Mouse (Mus musculus) liver, embryonic 14.5 days (tissue): ENCODE measurements around the gene Neurod4. TPM values are rescaled to one million over a fixed set of nuclear protein-coding genes. Genes with fewer than 3 reads are reported as not detected.

ENCODE experiments used
- ATAC-seq: fragments of 200-750 bp; cut with Nextera tagmentation; 2 replicates; pipeline ENCODE4 v1.8.0; 2017; ENCODE audit warnings: moderate number of reproducible peaks, mild to moderate bottlenecking, moderate library complexity; ENCODE audit not compliant: insufficient read depth
- DNase-seq, 3 experiments: peaks; one replicate each; pipeline ENCODE4 v3.0.0-alpha.2; 2012 to 2013; ENCODE audit warnings: low read depth in 3 of 3, low spot score in 3 of 3
- H3K27ac ChIP-seq: fragments of 300-500 bp; sonication (generic); 2 replicates; pipeline ENCODE4 v1.5.1; 2014; ENCODE audit warnings: moderate library complexity, mild to moderate bottlenecking, control low read depth, inconsistent platforms
- H3K27me3 ChIP-seq: fragments of 300-500 bp; sonication (generic); 2 replicates; pipeline ENCODE4 v1.6.1; 2014; ENCODE audit warnings: mild to moderate bottlenecking, low read length, moderate library complexity; ENCODE audit not compliant: control insufficient read depth, insufficient read depth
- H3K36me3 ChIP-seq: fragments of 300-500 bp; sonication (generic); replicated peaks from 2 replicates; pipeline ENCODE4 v1.6.1; 2014; ENCODE audit warnings: low read depth; ENCODE audit not compliant: control insufficient read depth, insufficient read depth
- H3K4me1 ChIP-seq, 2 experiments: fragments of 200-500 bp in 1 of 2; fragments of 300-500 bp in 1 of 2; sonication (generic) in 1 of 2; replicated peaks; 2 replicates each; pipeline ENCODE4 v1.6.1; 2012 to 2014; ENCODE audit warnings: antibody characterized with exemption in 1 of 2, inconsistent platforms in 1 of 2, low read length in 1 of 2; ENCODE audit not compliant: control insufficient read depth in 2 of 2, insufficient read depth in 2 of 2
- H3K4me2 ChIP-seq: fragments of 300-500 bp; sonication (generic); 2 replicates; pipeline ENCODE4 v1.6.1; 2014; ENCODE audit warnings: low read depth, mild to moderate bottlenecking, control low read depth, moderate library complexity
- H3K4me3 ChIP-seq, 2 experiments: fragments of 200-500 bp in 1 of 2; fragments of 300-500 bp in 1 of 2; sonication (generic) in 1 of 2; 2 replicates each; pipeline ENCODE4 v1.5.1; 2012 to 2014; ENCODE audit warnings: low read depth in 2 of 2, low read length in 2 of 2, mild to moderate bottlenecking in 2 of 2, control low read depth in 1 of 2, inconsistent platforms in 1 of 2, moderate library complexity in 1 of 2; ENCODE audit not compliant: insufficient read depth in 1 of 2
- H3K9ac ChIP-seq: fragments of 300-500 bp; sonication (generic); replicated peaks from 2 replicates; pipeline ENCODE4 v1.6.1; 2014; ENCODE audit warnings: mild to moderate bottlenecking, control low read depth, moderate library complexity
- H3K9me3 ChIP-seq: fragments of 300-500 bp; sonication (generic); 2 replicates; pipeline ENCODE4 v1.6.1; 2016; ENCODE audit warnings: low read length, mixed read lengths; ENCODE audit not compliant: control insufficient read depth
- CTCF ChIP-seq: IDR thresholded peaks from 2 replicates; pipeline ENCODE4 v1.5.1; 2016; ENCODE audit warnings: antibody characterized with exemption, low read depth, control low read depth
- EP300 ChIP-seq: IDR thresholded peaks from 2 replicates; pipeline ENCODE4 v1.6.1; 2016; ENCODE audit warnings: antibody characterized with exemption, low read depth
- WGBS: fragments of 180-500 bp; shearing (Covaris S2); extraction: QIAGEN DNeasy Blood & Tissue Kit; methylation state at CpG from one replicate; pipeline ENCODE4 v1.1.7; 2014; ENCODE audit not compliant: insufficient replicate concordance; 5-methylcytosine and 5-hydroxymethylcytosine counted together
- polyA plus RNA-seq, 2 experiments: library from polyadenylated mRNA; depleted of rRNA in 1 of 2; stranded (reverse) in 1 of 2; unstranded in 1 of 2; fragments of >200 nt; fragmentation: Nextera tagmentation in 1 of 2; extraction: Ambion mirVana in 1 of 2; gene quantifications; 2 replicates each; pipeline versions ENCODE4 v1.2.1 to v1.2.3; 2012 to 2014

Neurod4 gene
- polyA plus RNA-seq, 2 experiments, result not detected

DNA sequence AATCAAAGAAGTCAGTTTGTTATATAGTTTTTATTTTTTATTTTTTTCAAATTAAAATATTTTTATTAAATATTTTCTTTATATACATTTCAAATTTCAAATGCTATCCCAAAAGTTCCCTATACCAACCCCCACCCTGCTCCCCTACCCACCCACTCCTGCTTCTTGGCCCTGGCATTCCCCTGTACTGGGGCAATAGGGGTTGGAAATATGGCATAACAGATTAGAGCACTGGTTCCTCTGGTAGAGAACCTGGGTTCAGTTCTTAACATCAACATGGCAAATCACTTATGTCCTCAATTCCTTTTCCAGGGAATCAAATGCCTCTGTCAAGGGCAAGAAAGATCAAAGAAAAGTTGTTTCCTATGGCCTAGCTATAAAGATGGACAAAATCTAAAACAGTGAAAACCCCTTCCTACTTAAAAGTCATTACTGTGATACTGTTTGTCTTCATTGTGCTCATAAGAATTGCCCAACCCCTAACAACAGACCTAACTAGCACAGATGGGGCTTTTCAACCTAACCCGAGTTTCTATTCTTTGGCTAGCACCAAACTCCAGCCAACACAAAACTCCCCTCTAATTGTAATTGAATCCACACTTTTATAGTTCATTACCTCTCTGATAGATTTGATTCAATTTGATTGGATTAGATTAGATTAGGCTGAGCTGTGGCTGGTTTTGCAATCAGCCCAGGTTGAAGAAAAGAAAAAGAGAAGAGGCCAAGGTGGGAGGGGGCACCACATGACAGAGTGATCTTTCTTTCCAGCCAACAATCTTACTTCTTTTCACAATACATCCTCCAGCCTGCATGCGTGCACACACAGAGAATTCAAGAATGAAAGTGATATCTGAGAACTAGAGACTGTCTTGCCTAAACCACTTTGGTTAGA, 41.5 kb downstream of the Neurod4 start:
- Histone ChIP-seq H3K9ac (no peak overlapping the region), H3K36me3 (no peaks in the 10 kb centered on the region), H3K4me2 (no peak overlapping the region), H3K27me3 (no peaks in the 10 kb centered on the region), H3K4me1 (no peaks in the 10 kb centered on the region), H3K4me3 (no peak overlapping the region), H3K9me3 (no peaks in the 10 kb centered on the region), H3K27ac (no peak overlapping the region)
- TF ChIP-seq EP300 (no peak), CTCF (no peak)
- ATAC-seq, result no peak
- DNase-seq, result no peak
- WGBS, result 35% methylated on average over 2 of the region's 2 CpGs

- no peak overlapping the region for H3K9ac ChIP-seq
- ATAC-seq, result no peak
- no peak overlapping the region for H3K27ac ChIP-seq
- TF ChIP-seq EP300 (no peak), CTCF (no peak)
- H3K27me3 ChIP-seq, result no peaks in the 10 kb centered on the region
- no peaks in the 10 kb centered on the region for H3K36me3 ChIP-seq
- H3K4me3 ChIP-seq, result no peak overlapping the region
- no peaks in the 10 kb centered on the region for H3K9me3 ChIP-seq
- H3K4me2 ChIP-seq, result no peak overlapping the region
- no peak for DNase-seq
- 23% methylated on average over 1 of the region's 1 CpGs for WGBS
- no peaks in the 10 kb centered on the region for H3K4me1 ChIP-seq
These were observed 45.5 kb downstream of the Neurod4 start for GRCm38 (mm10) chr10:130234576-130234975.

DNA sequence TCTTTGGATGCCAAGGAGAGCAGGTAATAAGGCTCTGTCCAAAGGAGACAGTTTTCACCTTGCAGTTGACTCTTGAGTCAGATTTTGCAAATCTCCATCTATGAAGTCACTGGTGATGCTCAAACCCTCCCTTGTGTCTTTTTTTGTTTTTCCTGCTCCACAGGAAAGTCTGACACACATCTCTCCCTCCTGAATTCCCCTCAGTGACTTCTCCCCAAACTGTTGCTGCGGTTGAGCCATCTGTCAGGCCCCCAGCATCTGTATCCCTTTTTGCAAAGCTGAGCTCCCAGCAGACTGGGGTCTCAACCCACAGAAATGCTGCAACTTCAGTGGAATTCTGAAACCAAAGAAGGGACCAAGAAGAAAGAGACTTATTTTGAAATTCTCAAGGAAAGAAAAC, 47.9 kb downstream of the Neurod4 start:
- no peaks in the 10 kb centered on the region for H3K9me3 ChIP-seq
- WGBS, result 83% methylated on average over 1 of the region's 1 CpGs
- no peaks in the 10 kb centered on the region for H3K4me1 ChIP-seq
- no peaks in the 10 kb centered on the region for H3K36me3 ChIP-seq
- ATAC-seq, result no peak
- H3K4me3 ChIP-seq, result no peak overlapping the region
- H3K27ac ChIP-seq, result no peak overlapping the region
- no peak overlapping the region for H3K9ac ChIP-seq
- TF ChIP-seq CTCF (no peak), EP300 (no peak)
- no peak for DNase-seq
- H3K4me2 ChIP-seq, result no peak overlapping the region
- H3K27me3 ChIP-seq, result no peaks in the 10 kb centered on the region

DNA sequence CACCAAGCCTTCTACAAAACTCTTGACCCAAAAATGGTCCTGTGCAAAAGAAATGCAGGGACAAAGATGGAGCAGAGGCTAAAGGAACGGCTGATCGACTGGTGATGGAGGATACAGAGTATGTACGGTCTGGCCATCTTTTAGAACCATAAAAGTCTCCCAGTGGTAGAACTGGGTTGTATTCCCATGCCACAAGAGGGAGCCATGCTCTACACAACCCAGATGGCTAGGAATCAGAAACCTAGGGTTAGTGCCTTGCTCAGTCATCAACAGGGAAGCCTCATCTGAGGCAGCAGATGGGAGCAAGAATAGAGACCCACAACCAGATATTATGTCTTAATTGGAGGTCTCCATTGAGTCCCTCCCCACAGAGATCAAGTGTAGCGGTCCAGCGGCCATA, 50.5 kb downstream of the Neurod4 start:
- no peak for DNase-seq
- no peaks in the 10 kb centered on the region for H3K4me1 ChIP-seq

GRCm38 (mm10) chr10:130228246-130228645, 51.8 kb downstream of the Neurod4 start:
- H3K27me3 ChIP-seq, result no peaks in the 10 kb centered on the region
- H3K27ac ChIP-seq, result no peak overlapping the region
- 0% methylated on average over 1 of the region's 1 CpGs for WGBS
- no peak overlapping the region for H3K4me2 ChIP-seq
- peak; percentile 3 to 6 (median 3) for DNase-seq
- H3K4me1 ChIP-seq, result no peaks in the 10 kb centered on the region
- TF ChIP-seq EP300 (no peak), CTCF (peak; percentile 70)
- ATAC-seq, result no peak
- no peak overlapping the region for H3K9ac ChIP-seq
- no peak overlapping the region for H3K4me3 ChIP-seq
- H3K36me3 ChIP-seq, result no peaks in the 10 kb centered on the region
- no peaks in the 10 kb centered on the region for H3K9me3 ChIP-seq

More for the DNA sequence above, 50.5 kb downstream of the Neurod4 start:
- no peaks in the 10 kb centered on the region for H3K9me3 ChIP-seq
- TF ChIP-seq EP300, result no peak
- 0 out of 2 replicates have a peak, but pooled peaks have one; percentile 12 for TF ChIP-seq CTCF
- H3K4me3 ChIP-seq, result no peak overlapping the region
- H3K4me2 ChIP-seq, result no peak overlapping the region
- no peaks in the 10 kb centered on the region for H3K36me3 ChIP-seq
- H3K27ac ChIP-seq, result no peak overlapping the region
- no peak for ATAC-seq
- WGBS, result 66% methylated on average over 5 of the region's 5 CpGs
- no peak overlapping the region for H3K9ac ChIP-seq
- no peaks in the 10 kb centered on the region for H3K27me3 ChIP-seq
